Mouse (Mus musculus): ENCODE results near the gene Adcy2. TPM values are rescaled to one million over a fixed set of nuclear protein-coding genes. Genes with fewer than 3 reads are reported as not detected.

Adcy2 gene
- total RNA-seq, 2 experiments from 2014 or later, result 35.7 to 43.0 TPM

- no peak for DNase-seq (ENCODE audit: low spot score)
Observed at GRCm38 (mm10) chr13:68830030-68830759, 169.1 kb downstream of the Adcy2 start.

GRCm38 (mm10) chr13:68828441-68828840, 170.9 kb downstream of the Adcy2 start:
- DNase-seq (ENCODE audit: low spot score), result no peak

- DNase-seq (ENCODE audit: low spot score), result no peak
Observed at GRCm38 (mm10) chr13:68826461-68826860, 172.9 kb downstream of the Adcy2 start.

GRCm38 (mm10) chr13:68820858-68821579, 178.3 kb downstream of the Adcy2 start:
- no peak for DNase-seq (ENCODE audit: low spot score)

DNA sequence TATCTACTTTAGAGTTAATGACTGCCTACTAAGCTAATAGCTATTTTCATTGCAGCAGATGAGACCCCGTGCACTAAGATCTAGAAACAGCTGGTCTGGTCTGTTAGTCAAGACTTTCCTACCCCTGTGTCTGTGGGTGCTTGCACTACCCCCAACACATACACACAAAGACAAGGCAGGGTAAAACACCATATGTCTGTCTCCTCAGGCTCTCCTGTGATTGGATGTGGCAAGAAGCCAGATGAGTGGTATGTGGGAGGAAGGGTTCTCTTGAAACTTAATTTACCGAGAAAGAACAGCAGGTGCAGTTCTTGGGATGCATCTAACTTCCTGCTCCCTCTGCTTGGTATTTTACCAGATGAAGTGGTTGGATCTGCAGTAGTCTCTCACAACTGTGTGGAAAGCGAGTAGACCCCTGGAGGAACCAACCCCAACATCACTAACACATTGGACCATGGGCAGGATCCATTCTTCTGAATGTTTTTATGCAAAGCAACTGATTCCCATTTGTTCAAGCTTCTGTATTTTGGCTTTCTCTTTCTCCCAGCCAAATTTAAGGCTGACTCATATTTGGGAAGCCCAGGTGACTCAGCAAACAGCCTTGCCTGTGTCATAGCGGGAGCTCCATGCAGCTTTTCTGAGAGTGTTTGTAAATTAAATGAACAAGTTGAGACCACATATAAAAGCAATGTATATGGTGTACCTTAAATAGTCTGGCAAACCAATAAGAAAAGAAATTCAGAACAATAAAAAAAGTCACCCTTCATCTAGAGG, 183.4 kb downstream of the Adcy2 start:
- DNase-seq (ENCODE audit: low spot score), result no peak

DNA sequence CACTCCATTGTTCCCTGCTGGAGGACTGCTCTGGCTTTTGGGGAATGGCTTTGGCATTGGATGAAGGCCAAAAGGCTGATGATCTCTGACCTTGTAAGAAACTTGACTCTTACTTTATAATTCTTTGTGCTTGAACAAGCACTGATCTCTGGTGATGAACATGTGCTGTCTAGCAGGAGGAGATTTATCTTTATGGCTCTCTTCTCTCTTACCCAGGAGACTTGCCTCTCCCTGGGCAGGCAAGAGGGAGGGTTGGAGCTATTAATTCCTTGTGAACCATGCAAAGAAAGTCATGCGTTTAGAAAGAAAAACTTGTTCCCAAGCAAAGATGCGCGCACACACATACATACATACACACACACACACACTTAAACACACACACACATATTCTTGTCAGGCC, 188.2 kb downstream of the Adcy2 start:
- no peak for DNase-seq (ENCODE audit: low spot score)

DNA sequence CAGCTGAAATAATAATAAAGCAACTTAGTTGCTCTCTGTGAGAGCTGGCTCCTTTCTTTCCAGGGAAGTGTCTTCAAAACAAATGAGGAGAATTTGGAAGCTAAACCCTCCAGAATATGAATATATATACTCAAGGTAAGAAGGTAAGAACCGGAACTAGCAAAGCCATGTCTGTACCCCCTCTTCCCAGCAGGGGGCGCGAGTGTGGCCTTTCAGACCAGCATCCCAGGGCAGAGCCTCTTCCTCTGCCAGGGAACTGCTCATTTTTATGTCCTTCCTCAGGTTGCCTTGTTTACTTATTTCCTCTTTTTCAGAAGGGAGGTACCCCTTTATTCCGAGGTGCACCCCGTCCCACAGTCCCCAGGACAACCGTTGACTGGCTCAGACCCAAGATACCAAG, 199.6 kb downstream of the Adcy2 start:
- peak; percentile 27 for DNase-seq (ENCODE audit: low spot score)

DNA sequence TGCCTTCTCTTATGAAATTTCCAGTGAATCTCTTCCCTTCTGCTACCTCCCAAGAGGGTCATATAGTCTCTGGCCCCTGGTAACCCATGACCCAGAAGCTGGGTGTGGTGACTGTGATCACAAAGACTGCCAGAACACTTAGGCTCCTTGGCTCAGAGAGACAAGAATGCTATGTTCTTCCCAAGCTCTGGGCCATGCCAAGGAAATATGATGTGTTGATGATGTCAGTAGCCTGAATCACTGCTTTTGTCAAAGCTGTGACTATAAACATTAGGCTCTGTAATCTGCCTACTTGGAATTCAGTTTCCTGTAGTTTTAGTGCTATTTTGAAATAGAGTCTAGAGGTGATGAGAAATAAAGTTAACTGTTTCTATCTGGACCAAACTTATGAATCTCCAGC, 206.1 kb downstream of the Adcy2 start:
- DNase-seq (ENCODE audit: low spot score), result peak; percentile 90

DNA sequence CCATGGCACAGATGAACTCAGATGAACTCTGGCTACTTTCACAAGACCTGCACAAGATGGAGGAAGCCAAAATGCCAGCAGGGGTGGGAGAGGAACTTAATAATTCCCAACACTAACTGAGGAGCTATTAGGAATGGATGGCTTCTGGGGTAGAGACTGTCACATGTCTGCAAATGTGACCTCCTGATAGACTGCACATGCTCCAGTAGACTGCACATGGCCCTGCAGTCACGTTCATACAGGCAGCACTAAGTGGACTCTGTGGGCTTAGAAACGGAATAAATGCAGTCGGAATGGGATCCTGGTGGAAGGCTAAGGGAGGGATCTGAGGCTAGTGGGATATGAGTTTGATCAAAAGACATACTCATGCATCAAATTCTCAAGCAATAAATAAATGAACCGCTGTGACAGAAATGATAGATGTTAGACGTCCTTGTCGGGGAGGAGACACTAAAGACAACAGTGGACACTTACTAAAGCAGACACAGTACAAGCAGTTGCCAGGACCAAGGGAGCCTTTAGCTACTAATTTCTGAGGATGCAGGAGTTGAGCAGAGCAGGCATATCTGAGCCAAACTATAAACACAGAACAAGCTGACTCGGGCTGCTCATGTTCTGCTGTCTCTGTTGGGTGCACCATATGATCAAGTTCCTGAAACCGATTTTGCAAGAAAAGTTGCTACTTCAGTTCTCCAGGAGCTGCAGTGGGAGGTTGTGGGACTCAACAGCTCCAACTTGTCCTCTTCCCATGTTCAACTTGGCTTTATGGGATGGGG, 211.9 kb downstream of the Adcy2 start:
- DNase-seq (ENCODE audit: low spot score), result no peak

DNA sequence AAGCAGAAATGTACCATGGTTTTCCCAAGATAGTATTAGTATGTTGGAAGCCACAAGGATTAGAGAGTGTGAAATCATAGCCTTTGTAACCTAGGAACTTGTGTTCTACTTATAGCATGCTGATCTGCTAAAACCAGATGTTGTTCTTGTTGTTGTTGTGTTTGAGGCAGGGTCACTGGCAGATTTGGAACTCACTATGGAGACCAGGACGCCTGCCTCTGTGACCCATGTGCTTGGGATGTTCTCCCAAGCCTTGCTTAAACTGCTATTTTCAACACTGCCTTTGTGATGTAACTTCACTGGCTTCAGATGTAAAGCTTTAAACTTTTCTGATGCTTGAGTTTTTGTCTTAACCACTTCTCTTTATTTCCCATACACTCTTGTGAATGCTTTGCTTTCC, 216.2 kb downstream of the Adcy2 start:
- no peak for DNase-seq (ENCODE audit: low spot score)

- no peak for DNase-seq (ENCODE audit: low spot score)
Observed at GRCm38 (mm10) chr13:68778011-68778672, 221.2 kb downstream of the Adcy2 start.

- peak; percentile 43 for DNase-seq (ENCODE audit: low spot score)
Observed at GRCm38 (mm10) chr13:68773599-68774211, 225.6 kb downstream of the Adcy2 start.

DNA sequence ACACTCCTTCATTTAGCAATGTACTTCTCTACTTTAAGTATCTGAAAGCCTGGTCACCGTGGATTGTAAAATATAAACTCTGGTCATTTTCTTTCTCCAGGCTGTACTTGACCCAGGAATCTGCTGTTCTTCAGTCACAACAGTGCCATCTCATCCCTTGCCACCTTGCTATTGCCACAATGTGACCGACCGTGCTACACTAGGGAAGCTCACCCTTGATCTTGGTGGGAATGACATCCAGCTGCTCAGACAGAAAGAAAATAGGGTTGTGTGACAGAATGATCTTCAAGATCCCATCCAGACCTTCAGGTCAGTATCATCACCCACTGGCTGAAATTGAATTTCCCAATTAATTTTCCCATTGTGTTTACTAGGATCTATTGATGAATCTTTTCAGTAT, 230.8 kb downstream of the Adcy2 start:
- DNase-seq (ENCODE audit: low spot score), result no peak

GRCm38 (mm10) chr13:68765896-68766578, 233.3 kb downstream of the Adcy2 start:
- no peak for DNase-seq (ENCODE audit: low spot score)

- no peak for DNase-seq (ENCODE audit: low spot score)
Observed at GRCm38 (mm10) chr13:68764614-68765013, 234.7 kb downstream of the Adcy2 start.

DNA sequence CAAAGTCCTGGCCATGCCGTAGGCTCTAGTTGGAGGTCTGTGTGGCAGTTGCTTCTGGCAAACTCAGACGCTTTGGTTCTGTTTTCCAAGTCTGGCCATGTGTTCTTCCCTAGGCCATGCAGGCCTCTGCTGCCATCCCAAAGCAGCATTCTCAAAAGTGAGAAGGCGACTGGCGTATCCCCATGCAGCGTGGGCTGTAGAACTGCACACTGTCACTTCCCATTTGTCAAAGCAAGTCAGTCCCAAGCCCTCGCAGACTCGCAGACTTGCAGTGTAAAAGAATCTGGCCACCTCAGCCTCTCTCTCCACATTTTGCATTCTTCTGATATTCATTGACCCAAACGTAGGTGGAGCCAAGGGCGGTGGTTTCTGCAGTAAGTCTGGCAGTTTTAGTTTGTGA, 249.5 kb downstream of the Adcy2 start:
- no peak for DNase-seq (ENCODE audit: low spot score)

DNA sequence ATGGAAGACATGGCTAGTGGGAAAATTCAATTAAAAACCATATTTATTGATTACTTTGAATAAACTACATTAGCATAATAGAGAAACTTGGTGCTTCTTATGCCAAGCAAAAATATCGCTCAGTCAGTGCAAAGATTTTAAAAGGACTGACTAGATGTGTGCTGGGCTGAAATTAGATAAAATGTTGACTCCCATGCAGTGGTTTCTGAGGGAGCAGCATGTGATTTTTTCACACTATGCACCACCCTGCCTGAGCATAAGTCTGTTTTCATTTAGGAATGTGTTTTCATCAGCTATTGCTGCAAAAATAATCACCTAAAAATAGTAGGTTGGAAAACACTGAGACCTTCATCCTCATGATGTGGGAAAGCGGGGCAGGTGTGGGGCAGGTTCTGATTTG, 250.0 kb downstream of the Adcy2 start:
- no peak for DNase-seq (ENCODE audit: low spot score)

GRCm38 (mm10) chr13:68745426-68745825, 253.9 kb downstream of the Adcy2 start:
- DNase-seq (ENCODE audit: low spot score), result no peak

GRCm38 (mm10) chr13:68712661-68713060, 286.7 kb downstream of the Adcy2 start:
- DNase-seq (ENCODE audit: low spot score), result no peak

- DNase-seq (ENCODE audit: low spot score), result no peak
Observed at GRCm38 (mm10) chr13:68707296-68707747, 292.0 kb downstream of the Adcy2 start.

All from gastrocnemius, adult 18-20 months (tissue).